Mouse (Mus musculus) spleen, adult 12 weeks (tissue): ENCODE results near the gene Atxn7l3.
A peak's percentile ranks its signal among the peaks of the same experiment; 100 is the strongest.

ENCODE experiments used
- DNase-seq: peaks from one replicate; pipeline ENCODE4 v3.0.0; 2022; ENCODE audit warnings: low spot score

Gene Atxn7l3

GRCm38 (mm10) chr11:102296491-102297472, at the start of gene Atxn7l3:
TSS of gene Atxn7l3 (minus strand) at chr11:102296631.
- peak; percentile 98 for DNase-seq

DNA sequence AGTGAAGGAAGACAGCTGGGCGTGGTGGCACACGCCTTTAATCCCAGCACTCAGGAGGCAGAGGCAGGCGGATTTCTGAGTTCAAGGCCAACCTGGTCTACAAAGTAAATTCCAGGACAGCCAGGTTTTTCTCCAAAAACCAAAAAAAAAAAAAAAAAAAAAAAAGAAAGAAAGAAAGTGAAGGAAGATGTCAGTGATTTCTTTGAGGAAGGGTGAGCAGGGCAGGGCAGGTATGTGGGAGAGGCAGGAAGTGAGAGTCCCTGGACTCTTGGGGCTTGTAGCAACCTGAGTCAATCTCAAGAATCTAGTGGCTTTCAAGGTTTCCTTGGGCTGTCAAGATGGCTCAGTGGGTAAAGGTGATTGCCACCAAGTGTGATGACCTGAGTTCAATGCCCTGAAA, 48.0 kb upstream of the Atxn7l3 start:
- DNase-seq = no peak

- DNase-seq = no peak
Measured at GRCm38 (mm10) chr11:102342742-102343141, 46.3 kb upstream of the Atxn7l3 start.

- no peak for DNase-seq
Measured at GRCm38 (mm10) chr11:102341101-102341500, 44.7 kb upstream of the Atxn7l3 start.

DNA sequence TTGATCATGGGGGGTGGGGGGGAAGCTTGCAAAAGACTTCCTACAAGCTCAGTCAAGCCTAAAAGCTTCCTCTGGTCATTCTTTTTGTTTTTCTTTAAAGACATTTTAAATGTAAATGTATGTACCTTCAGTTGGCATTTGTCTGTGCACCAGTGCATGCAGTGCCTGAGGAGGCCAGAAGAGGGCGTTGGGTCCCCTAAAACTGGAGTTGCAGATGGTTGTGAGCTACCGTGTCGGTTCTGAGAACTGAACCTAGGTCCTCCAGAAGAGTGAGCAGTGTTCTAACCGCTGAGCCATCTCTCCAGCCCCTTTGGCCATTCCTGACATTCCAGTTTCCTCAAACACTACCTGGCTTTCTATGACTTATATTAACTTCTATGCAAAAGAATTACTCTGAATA, 43.2 kb upstream of the Atxn7l3 start:
- no peak for DNase-seq

DNA sequence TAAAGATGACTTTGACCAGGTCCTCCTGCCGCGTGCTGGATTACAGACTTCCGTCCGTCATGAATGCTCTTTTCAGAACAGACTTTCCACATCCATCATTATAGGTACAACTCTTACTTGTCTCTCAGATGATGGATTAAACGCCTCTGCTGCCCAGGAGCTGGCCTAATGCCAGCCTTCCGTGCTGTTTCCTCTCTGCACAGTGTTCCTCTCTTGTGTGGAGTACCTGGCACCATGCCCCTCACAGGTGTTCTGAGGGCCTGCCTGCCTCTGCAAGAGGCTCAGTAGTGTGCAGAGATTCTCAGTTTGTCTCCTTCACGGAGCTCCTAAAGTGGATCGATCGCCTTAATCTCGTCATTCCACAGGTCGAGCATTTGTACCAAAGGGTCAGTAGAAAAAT, 42.8 kb upstream of the Atxn7l3 start:
- DNase-seq = no peak

- DNase-seq = no peak
Measured at GRCm38 (mm10) chr11:102338561-102338960, 42.1 kb upstream of the Atxn7l3 start.

DNA sequence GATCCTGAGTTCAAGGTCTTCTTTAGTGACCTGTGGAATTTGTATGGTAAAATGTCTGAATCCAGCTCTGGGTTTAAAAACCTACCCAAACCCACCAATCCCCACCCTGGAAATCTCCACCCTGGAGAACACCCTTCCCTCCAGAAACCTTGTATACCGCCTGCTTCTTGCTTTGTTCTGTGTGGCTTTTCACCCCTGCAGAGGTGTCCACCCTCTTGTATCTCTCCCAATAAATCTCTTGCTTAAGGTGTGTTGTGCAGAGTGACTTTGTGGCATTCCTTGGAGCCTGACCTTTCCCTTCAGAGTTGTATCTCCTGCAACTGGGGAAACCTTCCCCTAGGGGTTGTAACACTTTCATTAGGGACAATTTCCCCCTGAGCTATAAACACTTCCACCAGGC, 41.5 kb upstream of the Atxn7l3 start:
- no peak for DNase-seq

GRCm38 (mm10) chr11:102336191-102336590, 39.8 kb upstream of the Atxn7l3 start:
- DNase-seq = no peak

GRCm38 (mm10) chr11:102334973-102335700, 38.7 kb upstream of the Atxn7l3 start:
- no peak for DNase-seq

- no peak for DNase-seq
Measured at GRCm38 (mm10) chr11:102334010-102334409, 37.6 kb upstream of the Atxn7l3 start.

DNA sequence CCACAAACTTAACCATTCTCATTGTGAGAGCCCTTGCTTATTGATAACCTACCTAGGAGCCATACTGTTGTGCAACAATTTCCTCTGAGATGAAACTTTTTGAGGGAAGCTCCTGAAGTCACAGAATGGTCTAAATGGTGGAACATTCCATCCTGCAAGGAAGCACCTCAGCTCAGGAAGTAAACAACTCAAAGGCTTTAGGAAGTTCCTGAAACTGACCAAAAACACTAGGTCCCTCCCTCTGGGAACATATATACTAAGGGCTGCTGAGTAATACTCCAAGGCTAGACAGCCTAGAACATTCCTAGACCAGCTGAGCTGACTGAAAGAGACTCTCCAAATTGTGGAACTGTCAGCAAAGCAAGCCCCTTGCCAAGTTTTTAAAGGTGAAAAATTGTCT, 36.6 kb upstream of the Atxn7l3 start:
- DNase-seq = no peak

GRCm38 (mm10) chr11:102331806-102332205, 35.4 kb upstream of the Atxn7l3 start:
- no peak for DNase-seq

DNA sequence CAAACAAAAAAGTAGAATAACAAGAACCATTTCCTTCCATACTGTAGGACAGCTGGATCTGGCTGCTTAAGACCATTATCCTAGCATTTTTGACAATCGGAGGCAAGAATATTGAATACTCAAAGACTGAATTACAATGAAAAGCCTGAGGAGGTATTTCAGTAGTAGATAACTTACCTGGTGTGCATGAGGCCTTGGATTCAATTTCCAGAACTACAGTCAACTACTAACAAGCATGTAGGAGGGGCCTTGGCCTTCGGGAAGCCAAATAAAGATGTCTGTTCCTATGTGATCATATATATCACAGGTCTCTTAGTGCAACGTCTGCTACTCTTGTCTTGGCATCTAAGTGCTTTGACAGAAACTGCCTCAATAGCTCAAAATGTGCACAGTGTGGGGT, 33.6 kb upstream of the Atxn7l3 start:
- DNase-seq = no peak

DNA sequence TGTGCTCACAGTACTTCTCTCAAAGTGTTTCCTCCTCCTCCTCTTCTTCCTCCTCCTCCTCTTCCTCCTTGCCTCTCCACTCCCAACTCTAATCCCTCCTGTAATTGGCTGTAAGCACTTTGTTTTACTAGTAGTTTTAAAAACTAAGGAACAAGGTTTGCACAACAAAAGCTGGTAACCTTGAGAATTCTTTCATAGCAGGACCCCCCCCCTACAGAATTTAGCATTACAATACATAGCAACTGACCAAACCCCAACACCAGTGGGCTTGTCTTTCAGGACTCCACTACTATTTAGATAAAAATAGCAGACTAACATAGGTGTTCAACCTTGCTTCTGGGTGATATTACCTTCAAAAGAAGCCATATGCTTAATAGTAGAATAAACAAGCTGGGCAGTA, 33.1 kb upstream of the Atxn7l3 start:
- no peak for DNase-seq

GRCm38 (mm10) chr11:102327839-102328238, 31.4 kb upstream of the Atxn7l3 start:
- no peak for DNase-seq

DNA sequence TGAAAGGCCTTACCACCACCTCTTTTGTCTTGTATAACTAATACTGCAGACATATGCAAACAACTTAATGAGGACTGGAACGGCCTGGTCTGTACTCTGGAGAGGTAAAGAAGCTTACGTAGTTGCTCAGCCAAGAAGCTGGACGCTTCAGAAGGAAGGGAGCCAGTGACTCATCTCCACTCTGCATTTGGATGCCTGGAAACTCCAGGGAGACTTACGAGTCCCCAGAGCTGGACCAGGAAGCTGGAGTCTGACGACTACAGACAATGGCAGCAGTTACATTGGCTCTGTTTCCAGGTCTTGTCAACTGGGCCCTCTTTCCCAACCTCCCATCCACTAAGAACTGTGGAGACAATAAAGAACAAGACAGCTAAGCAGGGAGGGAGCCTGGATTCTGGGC, 30.8 kb upstream of the Atxn7l3 start:
- no peak for DNase-seq

GRCm38 (mm10) chr11:102323516-102323915, 27.1 kb upstream of the Atxn7l3 start:
- DNase-seq = no peak

GRCm38 (mm10) chr11:102321931-102322330, 25.5 kb upstream of the Atxn7l3 start:
- DNase-seq = no peak

DNA sequence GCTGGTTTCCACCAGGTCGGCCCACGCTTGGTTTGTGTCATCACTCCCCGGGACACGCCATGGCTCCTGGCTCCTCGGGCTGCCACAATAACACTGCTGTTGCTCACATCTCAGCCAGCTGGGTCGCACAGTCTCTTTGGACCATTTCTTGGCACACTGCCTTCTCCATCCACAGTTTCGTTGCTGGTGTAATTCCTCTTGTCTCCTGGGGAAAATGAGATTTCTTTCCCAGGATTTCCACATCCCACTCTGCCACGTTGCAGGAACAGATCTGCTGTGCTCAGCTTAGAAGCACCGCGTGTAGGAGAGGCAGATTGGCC, 24.2 kb upstream of the Atxn7l3 start:
- DNase-seq = no peak

- peak; percentile 76 for DNase-seq
Measured at GRCm38 (mm10) chr11:102319941-102320685, 23.7 kb upstream of the Atxn7l3 start.

DNA sequence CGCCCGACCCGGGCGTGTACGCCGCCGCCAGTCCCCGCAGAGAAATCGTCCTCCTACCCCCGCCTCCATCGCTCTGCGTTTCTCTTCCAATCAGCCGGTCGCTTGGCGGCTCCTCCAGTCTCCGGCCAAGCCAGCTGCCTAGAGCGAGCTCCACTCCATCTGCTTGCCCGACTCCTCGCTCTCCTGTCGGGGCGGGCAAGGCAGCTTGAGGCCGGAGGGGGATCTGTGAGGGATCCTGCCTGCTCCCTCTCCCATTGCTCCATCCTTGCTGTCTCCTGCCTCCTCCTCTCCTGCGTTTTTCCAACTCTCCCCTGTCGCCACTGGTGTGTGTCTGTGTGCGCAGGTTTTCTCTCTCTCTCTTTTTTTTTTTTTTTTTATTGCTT, 23.0 kb upstream of the Atxn7l3 start, which contains the start of gene Ubtf:
Gene Ubtf (minus strand): TSS at position 333 of the 383 bp plus-strand sequence.
- DNase-seq = peak; percentile 68
